Mouse (Mus musculus): ENCODE results near the gene Lin52. TPM values are rescaled to one million over a fixed set of nuclear protein-coding genes. Genes with fewer than 3 reads are reported as not detected.
A peak's percentile ranks its signal among the peaks of the same experiment; 100 is the strongest.

The Lin52 gene
- 10 to 100 TPM in 1 of 2 experiments, 1 to 10 TPM in 1; 10.0 to 10.7 TPM for total RNA-seq (2021)
- long read RNA-seq, experiment 1, transcript Lin52-201 (6 exons, 2,270 nt): major isoform, 23 of 26 reads
- long read RNA-seq, experiment 1, partial matches to known transcripts: 2 of 26 reads
- long read RNA-seq, experiment 1, other reads (novel, unspliced or antisense): 1 of 26 reads
- long read RNA-seq, experiment 2, transcript Lin52-201 (6 exons, 2,270 nt): major isoform, 28 of 38 reads
- long read RNA-seq, experiment 2, partial matches to known transcripts: 5 of 38 reads
- long read RNA-seq, experiment 2, other reads (novel, unspliced or antisense): 5 of 38 reads

DNA sequence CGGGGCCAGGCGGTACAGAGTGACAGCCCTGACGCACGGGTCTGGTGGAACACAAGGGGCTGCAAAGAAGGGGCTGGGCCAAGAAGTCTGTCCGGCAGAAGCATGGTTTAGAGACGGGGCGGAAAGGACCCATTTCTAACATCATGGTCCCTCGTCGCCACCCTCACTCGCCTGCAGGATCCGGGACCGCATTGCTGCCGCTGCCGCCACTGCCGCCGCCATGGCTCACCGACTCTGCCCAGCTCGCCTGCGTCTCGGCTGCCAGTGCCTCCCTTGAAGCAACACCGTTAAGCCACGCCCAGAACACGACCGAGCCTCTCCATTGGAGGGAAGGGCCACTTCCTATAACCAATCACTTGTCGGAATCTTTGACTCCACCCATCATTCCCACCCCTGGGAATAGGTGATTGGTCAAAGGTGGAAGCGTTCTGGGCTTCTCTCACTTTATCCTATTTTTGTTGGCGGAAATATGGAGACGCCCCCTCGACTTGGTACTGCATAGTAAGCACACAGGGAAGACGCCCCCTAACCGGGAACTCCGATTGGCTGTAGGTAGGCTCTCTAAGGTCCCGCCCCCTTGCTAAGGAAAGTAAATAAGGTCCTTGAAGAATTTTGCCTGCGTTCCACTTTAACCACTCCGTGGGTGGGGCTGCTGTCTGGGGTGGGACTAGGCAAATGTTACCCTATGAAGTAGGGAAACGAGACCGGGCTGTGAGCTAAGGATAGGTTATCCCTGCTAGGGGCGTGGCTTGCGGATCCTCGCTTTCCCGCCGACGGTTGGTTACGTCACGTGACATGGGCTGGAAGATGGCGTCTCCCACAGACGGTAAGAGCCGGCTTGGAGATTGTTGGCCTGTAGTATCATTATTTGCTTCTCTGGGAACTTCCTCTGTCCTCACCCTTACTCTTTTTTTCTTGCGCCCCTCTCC is at the start of gene Lin52, which contains the start of gene Aldh6a1:
TSS of gene Lin52 (plus strand) at position 705 of the 929 bp plus-strand sequence.
TSS of gene Aldh6a1 (minus strand) at position 287 of the 929 bp plus-strand sequence.
- DNase-seq: peak; percentile 98
- Histone ChIP-seq H3K27ac (peak within 1 kb of the TSS; percentile 99), H3K4me3 (peak within 1 kb of the TSS; percentile 97)
- intact Hi-C loops (cut with DNase I): loop anchor here (2.0 kb wide), 1 partner anchor 42 kb away; the partner anchor contains the start of genes Bbof1 and Entpd5
- no peak for TF ChIP-seq CTCF (IDR thresholded peaks at IDR 0.05)

DNA sequence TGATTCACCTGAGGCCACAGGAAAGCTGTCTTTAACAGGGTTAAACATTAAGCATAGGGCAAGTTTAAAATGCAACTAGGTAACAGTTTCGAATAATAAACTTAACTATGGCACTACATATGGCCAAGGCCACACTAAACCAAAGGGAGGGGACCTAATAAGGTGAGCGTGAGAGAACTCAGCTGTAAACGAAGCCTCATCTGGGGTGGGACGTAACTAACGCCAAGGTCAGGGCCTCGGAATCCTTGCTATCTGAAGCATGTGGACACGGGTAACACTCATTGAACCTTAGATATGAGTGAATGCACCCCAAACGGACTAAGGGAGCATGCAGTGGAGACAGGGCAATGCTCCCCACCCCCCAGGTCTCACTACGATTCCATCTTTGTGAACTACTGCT is 48.3 kb upstream of the Lin52 start:
- Histone ChIP-seq H3K4me3 (no peak overlapping the region), H3K27ac (no peak overlapping the region)
- intact Hi-C loops (cut with DNase I): no loop called here
- DNase-seq: no peak
- no peak for TF ChIP-seq CTCF (IDR thresholded peaks at IDR 0.05)

DNA sequence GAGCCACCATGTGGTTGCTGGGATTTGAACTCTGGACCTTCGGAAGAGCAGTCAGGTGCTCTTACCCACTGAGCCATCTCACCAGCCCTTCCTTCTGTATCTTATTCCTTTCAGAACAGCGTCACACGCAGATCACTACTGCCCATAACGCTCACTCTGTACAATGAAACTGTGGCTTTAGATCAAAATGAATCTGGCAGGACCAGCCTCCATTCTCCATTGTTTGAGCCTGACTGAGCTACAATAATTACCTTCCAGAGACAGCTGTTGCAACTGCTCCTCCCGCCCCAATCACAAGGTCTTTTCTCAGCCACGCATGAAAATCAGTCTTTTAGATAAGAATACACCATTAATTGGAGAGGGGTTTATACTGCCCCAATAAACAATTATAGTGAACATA is 46.7 kb upstream of the Lin52 start:
- Histone ChIP-seq H3K4me3 (no peak overlapping the region), H3K27ac (no peak overlapping the region)
- no peak for TF ChIP-seq CTCF (IDR thresholded peaks at IDR 0.05)
- intact Hi-C loops (cut with DNase I): no loop called here
- no peak for DNase-seq

DNA sequence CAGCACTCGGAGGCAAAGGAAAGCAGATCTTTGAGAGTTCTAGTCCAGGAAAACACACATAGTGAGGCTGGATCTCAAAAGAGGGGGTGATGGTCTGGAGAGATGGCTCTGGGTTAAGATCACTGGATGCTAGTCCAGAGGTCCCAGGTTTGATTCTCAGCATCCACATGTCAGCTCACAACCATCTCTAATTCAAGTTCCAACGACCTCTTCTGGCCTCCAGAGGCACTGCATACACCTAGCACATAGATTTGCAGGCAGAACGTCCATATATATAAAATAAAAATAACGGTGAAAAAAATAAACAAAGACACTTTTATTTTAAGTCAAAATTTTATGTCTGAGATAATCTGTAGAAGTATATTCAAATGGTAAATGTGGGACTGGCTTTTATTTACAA is 44.0 kb upstream of the Lin52 start:
- no peak for DNase-seq

DNA sequence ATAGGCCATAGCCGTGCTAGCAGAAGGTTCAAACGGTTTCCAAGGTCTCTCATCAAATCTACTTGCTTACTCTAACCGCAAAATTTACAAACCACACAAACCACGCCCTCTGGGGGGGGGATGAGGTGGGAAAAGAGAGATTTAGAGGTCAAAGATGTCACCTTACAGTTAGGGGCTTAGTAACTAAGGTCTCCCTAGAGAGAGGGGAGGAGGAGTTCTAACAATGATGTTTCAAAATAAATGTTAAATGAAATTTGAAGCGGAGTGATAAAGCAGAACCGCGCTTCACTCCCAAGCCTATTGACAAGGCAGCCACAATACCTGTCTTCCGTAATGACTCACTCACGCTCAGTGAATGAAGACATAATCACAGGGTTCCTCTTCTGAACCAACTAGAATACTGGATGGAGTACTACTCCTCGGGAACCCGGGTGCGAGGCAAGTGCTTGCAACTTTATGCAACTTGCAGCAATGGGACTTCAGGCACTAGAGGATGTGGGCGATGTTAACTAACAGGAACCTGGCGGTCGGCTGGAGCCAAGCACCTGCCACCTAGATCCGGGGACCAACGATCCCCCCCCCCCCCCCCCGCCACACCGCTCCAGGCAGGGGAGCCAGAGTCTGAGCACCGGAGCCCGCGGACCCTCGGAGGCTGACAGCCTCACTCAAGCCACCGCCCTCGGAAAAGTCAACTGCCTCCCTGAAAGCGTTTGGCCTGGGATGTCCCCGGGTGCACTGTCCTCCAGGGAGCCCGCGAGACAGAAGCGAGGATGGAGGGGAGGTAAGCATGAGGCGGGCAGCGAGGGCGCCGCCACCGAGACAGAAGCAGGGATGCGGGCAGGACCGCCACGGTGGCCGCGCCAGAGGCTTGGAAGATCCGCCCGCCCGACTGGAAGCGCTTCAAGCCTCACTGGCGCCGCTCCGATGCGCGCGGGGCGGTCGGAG is 43.1 kb upstream of the Lin52 start:
- intact Hi-C loops (cut with DNase I): loop anchor here (2.0 kb wide), 1 partner anchor 43 kb away; the partner anchor contains the start of genes Aldh6a1 and Lin52
- Histone ChIP-seq H3K4me3 (peak overlapping the region; percentile 73), H3K27ac (peak overlapping the region; percentile 92)
- no peak for TF ChIP-seq CTCF (IDR thresholded peaks at IDR 0.05)
- no peak for DNase-seq

More for the DNA sequence above, 44.0 kb upstream of the Lin52 start:
- intact Hi-C loops (cut with DNase I): no loop called here
- Histone ChIP-seq H3K27ac (no peak overlapping the region), H3K4me3 (no peak overlapping the region)
- peak; percentile 10; the same call in 1 of the 2 replicates for TF ChIP-seq CTCF (IDR thresholded peaks at IDR 0.05)

DNA sequence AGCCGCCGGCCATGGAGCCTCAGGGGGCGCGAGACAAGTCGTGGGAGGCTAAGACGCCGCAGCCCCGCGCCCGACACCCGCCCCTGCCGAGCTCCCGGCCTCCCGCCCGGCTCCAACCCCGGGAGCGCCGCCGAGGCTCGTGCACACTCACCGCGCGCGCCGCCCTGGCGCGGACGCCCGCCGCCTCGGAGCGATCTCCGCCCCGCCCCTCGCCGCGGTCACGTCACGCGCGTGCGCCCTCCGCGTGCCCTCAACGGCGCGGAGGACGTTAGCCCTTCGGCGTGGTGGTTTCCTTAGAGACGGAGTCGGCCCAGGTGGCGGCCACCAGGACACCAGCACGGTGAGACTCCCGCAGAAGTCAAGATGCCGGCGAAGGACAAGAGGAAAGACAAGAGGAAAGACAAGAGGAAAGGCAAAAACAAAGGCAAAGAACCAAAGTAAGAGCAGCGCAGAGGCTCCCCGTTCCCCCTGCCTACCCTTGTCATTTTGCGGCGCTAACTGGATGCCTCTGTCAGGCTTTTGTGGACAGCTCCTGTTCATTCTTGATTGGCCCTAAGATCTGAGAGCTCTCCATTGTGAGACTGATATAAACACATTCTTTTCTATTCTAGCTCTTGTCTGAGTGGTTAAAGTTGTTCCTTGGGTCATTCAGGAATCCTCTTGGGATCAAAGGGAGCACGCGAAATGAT is 42.3 kb upstream of the Lin52 start, which contains the start of the genes Entpd5 and Bbof1:
TSS of gene Entpd5 (minus strand) at position 211 of the 689 bp plus-strand sequence.
TSS of gene Bbof1 (plus strand) at position 253 of the 689 bp plus-strand sequence.
- H3K4me3 ChIP-seq: peak within 1 kb of the TSS; percentile 73
- TF ChIP-seq CTCF (IDR thresholded peaks at IDR 0.05): no peak
- peak within 1 kb of the TSS; percentile 92 for H3K27ac ChIP-seq
- DNase-seq: peak; percentile 95
- intact Hi-C loops (cut with DNase I): loop anchor here (2.0 kb wide), 1 partner anchor 42 kb away; the partner anchor contains the start of genes Aldh6a1 and Lin52

DNA sequence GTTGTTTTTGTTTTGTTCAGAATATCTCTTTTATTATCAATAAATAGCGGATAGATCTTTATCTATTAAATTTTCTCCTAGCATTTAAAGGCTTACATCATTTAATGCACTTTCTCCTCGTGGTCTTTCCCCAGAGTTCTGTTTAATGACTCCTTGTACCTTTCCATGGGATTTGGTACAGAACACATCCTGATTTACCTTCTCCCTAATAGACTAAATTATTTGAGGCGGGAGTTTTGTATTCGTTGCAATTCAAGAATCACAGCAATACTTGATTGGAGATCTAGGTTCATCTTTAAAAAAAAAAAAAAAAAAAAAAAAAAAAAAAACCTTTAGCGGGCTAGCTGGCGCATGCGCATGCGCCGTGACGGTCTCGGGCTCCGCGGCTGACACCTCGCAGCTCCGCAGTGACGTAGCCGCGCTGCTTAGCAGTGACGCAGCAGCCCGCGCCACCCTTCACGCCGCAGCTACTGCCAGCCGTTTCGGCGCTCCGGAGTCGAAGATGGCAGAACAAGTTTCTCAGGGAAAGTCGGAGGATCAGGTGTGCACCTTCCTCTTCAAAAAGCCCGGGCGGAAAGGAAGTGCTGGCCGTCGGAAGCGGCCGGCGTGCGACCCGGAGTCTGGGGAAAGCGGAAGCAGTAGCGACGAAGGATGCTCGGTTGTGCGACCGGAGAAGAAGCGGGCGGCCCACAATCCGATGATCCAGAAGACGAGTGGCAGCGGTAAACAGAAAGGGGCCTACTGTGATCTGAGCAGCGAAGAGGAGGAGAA is 34.2 kb upstream of the Lin52 start, which contains the start of gene Rnf113a2:
TSS of gene Rnf113a2 (plus strand) at position 363 of the 771 bp plus-strand sequence.
- TF ChIP-seq CTCF (IDR thresholded peaks at IDR 0.05): no peak
- Histone ChIP-seq H3K27ac (peak within 1 kb of the TSS; percentile 88), H3K4me3 (peak within 1 kb of the TSS; percentile 77)
- DNase-seq: peak; percentile 91
- intact Hi-C loops (cut with DNase I): no loop called here

DNA sequence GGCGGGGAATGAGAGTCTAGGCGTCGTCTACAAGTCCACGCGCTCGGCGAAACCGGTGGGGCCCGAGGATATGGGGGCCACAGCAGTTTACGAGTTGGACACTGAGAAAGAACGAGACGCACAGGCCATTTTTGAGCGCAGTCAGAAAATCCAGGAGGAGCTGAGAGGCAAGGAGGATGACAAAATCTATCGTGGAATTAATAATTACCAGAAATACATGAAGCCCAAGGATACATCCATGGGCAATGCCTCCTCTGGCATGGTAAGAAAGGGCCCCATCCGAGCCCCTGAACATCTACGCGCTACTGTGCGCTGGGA is 33.7 kb upstream of the Lin52 start:
- DNase-seq: no peak
- peak overlapping the region; percentile 77 for H3K4me3 ChIP-seq
- TF ChIP-seq CTCF (IDR thresholded peaks at IDR 0.05): no peak
- peak overlapping the region; percentile 88 for H3K27ac ChIP-seq
- intact Hi-C loops (cut with DNase I): no loop called here

DNA sequence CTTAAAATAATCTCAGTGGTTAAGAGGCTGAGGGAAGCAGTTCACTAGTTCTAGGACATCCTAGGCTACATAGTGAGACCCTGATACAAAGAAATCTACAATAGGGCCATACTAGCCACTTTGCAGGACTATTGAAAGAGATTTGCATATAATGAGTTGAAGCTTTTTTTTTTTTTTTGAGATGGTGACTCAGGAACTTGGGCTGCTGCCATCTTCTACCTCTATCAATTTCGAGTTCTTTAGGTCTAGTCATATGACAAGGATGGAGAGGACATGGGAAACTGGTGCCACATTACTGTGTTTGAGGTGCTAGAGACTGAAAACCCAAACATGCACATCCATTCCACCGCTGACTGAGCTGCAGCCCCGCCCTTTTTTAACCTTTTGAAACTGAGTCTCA is 27.2 kb upstream of the Lin52 start:
- Histone ChIP-seq H3K4me3 (no peak overlapping the region), H3K27ac (no peak overlapping the region)
- no peak for TF ChIP-seq CTCF (IDR thresholded peaks at IDR 0.05)
- intact Hi-C loops (cut with DNase I): no loop called here
- no peak for DNase-seq

DNA sequence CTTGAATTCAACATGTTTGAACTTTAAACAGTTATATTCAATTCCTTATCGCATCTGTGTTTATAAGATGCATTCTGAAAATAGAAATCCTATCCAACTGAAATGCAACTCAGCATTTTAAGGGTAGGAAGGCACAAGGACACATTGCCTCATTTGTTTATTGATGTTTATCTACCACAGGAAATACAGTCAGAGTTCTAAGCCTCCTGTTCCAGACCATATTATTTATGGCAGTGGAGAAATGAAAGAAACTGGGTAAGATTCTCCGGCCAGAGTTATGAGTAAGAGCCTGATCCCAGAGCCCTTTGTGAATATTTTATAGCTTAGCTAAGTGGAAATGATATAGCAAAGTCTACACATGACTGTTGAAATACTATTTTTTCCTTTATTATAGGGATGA is 21.4 kb upstream of the Lin52 start:
- no peak overlapping the region for H3K27ac ChIP-seq
- no peak for TF ChIP-seq CTCF (IDR thresholded peaks at IDR 0.05)
- intact Hi-C loops (cut with DNase I): no loop called here
- no peak overlapping the region for H3K4me3 ChIP-seq
- DNase-seq: no peak
